Mouse (Mus musculus): ENCODE measurements around the gene Fktn. TPM values are rescaled to one million over a fixed set of nuclear protein-coding genes. Genes with fewer than 3 reads are reported as not detected.

Fktn gene
- polyA plus RNA-seq, 1 experiment from 2014 or later: 19.1 TPM

DNA sequence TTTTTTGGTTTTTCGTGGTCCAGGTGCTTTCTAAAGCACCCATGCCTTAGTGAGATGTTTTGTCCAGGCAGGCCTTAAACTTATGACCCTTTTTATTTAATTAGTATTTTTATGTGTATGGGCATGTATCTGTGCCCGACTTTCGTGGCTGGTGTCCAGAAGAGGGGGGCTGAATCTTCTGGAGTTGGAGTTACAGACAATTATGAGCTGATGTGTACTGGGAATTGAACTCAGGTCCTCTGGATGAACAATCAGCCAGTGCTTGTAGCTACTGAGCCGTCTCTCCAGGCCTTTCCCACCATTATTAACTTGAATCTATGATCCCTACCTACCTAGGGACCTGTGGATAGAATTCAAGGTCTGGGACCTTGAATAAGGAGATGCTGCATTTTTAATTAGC is 67.6 kb downstream of the Fktn start:
- Histone ChIP-seq H3K36me3 (no peaks in the 10 kb centered on the region), H3K9me3 (replicated peaks) (no peaks in the 10 kb centered on the region)

DNA sequence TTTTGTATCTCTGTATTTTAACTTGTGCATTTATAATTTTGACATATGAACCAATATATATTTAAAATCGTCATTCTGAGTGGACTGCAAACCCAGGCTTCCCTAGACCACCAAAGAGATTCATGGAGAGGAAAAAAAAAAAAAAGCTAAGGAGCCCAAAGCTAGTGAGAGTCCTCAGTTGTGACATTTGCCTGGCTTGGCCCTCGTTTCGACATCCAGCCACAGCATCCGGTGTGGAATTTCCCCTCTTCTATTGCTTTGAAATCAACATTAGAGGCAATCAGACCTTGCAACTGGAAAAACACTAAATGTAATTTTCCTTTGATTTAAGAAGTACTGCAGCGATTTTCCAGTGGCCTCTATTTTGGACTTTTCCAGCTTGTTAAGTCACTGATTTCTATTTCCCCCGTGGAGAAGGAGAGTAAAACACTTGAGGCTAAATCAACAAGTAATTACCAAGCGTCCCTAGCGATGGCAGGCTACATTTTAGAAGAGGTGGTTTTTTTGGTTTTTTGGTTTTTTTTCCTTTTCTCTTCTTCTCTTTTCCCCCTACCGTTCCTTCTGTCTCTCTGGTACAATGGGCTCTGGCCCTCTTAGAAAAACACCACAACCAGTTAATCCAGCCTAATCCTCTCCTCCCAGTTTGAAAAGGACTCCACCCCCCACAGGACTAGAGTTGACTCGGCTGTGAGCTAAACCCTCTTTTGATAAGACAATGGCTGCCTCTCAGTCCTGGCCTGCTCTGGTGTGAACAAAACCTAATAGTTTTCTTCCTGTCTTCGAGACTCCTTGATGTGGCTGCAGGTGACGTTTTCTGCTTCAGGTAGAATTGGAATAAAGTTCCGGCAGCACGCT is 68.6 kb downstream of the Fktn start:
- whole genome bisulfite sequencing: 35% methylated on average over 14 of the region's 14 CpGs
- no peak overlapping the region for H3K4me2 ChIP-seq
- H3K27ac ChIP-seq: no peak overlapping the region
- no peak for ATAC-seq (replicated peaks; ENCODE audit: low FRiP score)
- peaks cover 17% of the 10 kb centered on the region for H3K4me1 ChIP-seq
- no peak overlapping the region for H3K4me3 ChIP-seq (replicated peaks)
- no peaks in the 10 kb centered on the region for H3K9me3 ChIP-seq (replicated peaks)
- H3K36me3 ChIP-seq: no peaks in the 10 kb centered on the region
- peaks cover 18% of the 10 kb centered on the region for H3K27me3 ChIP-seq
- no peak overlapping the region for H3K9ac ChIP-seq

More for the DNA sequence above, 67.6 kb downstream of the Fktn start:
- Histone ChIP-seq H3K4me2 (no peak overlapping the region), H3K27me3 (peaks cover 27% of the 10 kb centered on the region), H3K4me1 (peaks cover 17% of the 10 kb centered on the region), H3K4me3 (replicated peaks) (no peak overlapping the region), H3K9ac (no peak overlapping the region), H3K27ac (no peak overlapping the region)
- ATAC-seq (replicated peaks; ENCODE audit: low FRiP score): no peak
- WGBS: 74% methylated on average over 4 of the region's 4 CpGs

DNA sequence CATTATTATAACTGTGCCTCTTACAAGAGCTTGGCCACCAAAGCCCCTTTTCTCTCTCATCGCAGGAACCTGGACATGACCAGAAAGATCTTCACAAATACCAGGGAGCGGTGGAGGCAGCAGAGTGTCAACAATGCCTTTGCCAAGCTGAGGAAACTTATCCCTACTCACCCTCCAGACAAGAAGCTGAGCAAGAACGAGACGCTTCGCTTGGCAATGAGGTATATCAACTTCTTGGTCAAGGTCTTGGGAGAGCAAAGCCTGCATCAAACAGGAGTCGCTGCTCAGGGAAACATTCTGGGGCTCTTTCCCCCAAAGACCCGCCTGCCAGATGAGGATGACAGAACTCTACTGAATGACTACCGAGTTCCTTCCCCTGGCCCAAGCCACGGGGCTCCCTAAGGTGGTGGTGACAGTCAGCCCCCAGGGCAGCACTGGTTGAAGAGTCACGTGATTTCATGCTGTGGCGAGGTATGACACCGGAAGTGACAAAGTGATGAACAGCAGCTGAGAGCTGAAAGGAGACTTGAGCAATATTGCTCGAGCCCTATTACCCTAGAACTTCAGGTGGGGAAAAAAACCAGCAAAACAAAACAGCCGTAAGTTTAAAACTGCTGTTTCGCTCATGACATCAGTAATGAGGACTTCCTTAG is 72.1 kb downstream of the Fktn start:
- Histone ChIP-seq H3K4me2 (no peak overlapping the region), H3K36me3 (no peaks in the 10 kb centered on the region), H3K9me3 (replicated peaks) (no peaks in the 10 kb centered on the region), H3K4me1 (no peaks in the 10 kb centered on the region), H3K9ac (no peak overlapping the region), H3K27ac (no peak overlapping the region), H3K4me3 (replicated peaks) (no peak overlapping the region), H3K27me3 (peaks cover 2% of the 10 kb centered on the region; the same call in 1 of the 2 replicates)
- 81% methylated on average over 15 of the region's 15 CpGs for WGBS
- ATAC-seq (replicated peaks; ENCODE audit: low FRiP score): no peak

DNA sequence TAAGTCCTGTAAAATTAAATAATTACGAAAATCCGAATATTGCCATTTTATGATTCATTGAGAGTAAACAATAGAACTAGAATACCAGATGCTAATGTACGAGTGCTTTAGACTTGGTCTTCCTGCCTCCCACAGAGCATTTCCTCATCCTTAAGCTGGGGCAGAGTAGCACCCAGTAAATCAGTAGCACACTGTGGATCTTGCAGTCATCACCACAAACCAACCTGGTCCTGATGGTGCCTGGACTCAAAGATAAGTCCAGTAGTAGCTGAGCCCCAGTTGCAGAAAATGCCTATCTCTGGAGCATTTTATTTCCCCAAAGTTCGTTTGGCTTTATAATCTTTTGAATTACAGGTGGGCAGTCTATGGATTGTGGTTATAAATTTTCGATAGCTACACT is 73.1 kb downstream of the Fktn start:
- no peak overlapping the region for H3K9ac ChIP-seq
- H3K9me3 ChIP-seq (replicated peaks): no peaks in the 10 kb centered on the region
- H3K4me3 ChIP-seq (replicated peaks): no peak overlapping the region
- no peaks in the 10 kb centered on the region for H3K27me3 ChIP-seq
- H3K27ac ChIP-seq: no peak overlapping the region
- no peaks in the 10 kb centered on the region for H3K36me3 ChIP-seq
- 82% methylated on average over 5 of the region's 5 CpGs for WGBS
- no peak for ATAC-seq (replicated peaks; ENCODE audit: low FRiP score)
- H3K4me2 ChIP-seq: no peak overlapping the region
- H3K4me1 ChIP-seq: no peaks in the 10 kb centered on the region

DNA sequence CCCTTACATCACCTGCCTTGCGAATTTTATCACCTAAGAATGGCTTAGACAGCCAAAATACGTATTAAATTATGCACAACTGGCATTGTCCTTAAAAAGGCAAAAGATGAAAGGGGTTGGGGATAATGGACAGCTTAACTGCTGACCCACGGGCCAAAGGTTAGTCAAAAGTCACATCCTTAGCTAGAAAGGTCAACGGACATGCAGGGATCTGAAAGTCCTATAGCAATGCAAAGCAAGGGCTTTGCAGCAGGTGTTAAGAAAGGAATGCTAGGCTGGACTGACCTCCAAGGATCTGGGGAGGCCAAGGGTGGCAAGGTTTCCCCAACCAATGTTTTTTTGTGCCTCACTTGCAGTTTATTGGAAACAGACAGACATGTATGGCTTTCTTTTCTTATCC is 75.5 kb downstream of the Fktn start:
- H3K27ac ChIP-seq: no peak overlapping the region
- no peak for ATAC-seq (replicated peaks; ENCODE audit: low FRiP score)
- no peaks in the 10 kb centered on the region for H3K36me3 ChIP-seq
- no peaks in the 10 kb centered on the region for H3K27me3 ChIP-seq
- H3K4me1 ChIP-seq: no peaks in the 10 kb centered on the region
- WGBS: 18% methylated on average over 4 of the region's 4 CpGs
- no peak overlapping the region for H3K4me3 ChIP-seq (replicated peaks)
- H3K4me2 ChIP-seq: no peak overlapping the region
- H3K9me3 ChIP-seq (replicated peaks): no peaks in the 10 kb centered on the region
- no peak overlapping the region for H3K9ac ChIP-seq

DNA sequence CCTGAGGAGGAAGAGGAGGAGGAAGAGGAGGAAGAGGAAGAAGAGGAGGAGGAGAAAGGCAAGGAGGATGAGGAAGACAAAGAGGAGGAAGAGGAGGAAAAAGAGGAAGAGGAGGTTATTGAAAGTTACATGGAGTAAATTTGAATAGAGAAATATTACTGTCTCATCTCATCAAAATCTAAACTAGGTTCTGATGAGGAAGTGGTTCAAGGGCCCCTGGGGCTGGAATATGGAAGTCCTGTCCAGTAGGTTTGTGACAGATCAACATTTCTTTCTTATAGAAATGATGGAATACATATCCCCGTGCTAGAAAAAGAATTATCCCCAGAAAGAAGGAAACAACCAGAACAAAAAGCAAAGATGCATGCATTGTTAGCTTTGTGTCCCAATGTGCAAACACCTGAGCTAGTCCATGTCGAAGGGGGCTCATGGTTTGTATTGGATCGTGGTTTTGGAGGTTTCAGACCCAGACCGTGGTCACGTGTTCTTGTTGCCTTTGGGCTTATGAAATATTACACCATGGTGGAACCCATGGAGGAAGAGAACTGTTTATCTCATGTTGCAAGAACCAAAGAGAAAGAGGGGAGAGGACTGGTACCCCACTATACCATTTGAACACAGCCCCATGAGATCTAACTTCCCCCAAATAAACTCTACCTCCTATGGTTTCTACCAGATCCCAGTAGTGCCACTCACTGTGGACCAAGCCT is 80.6 kb downstream of the Fktn start:
- 81% methylated on average over 5 of the region's 5 CpGs for WGBS
- Histone ChIP-seq H3K4me3 (replicated peaks) (no peak overlapping the region), H3K27ac (no peak overlapping the region), H3K36me3 (no peaks in the 10 kb centered on the region), H3K27me3 (no peaks in the 10 kb centered on the region), H3K9me3 (replicated peaks) (no peaks in the 10 kb centered on the region), H3K4me2 (no peak overlapping the region), H3K4me1 (0 out of 2 replicates have a peak, but pooled peaks cover 2% of the 10 kb centered on the region), H3K9ac (no peak overlapping the region)
- ATAC-seq (replicated peaks; ENCODE audit: low FRiP score): no peak

DNA sequence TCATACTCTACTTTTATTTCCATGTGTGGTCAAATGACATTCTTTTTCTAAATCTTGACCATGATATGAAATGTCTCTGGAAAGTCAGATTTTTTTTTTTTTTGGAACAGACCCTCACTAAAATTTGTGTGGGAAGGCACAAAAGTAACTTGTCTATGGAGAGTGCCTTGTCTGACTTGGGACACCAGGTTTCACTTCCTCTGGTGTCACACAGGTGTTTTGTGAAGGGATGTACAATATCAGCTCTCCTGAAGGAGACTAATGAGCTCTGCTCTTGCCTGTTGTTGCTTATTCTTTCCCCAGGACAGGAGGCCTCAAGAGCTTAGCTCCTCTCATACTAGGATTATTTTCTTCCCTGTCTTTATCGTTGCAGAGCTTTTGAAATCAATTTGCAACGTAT is 81.3 kb downstream of the Fktn start:
- Histone ChIP-seq H3K27ac (no peak overlapping the region), H3K4me1 (0 out of 2 replicates have a peak, but pooled peaks cover 6% of the 10 kb centered on the region), H3K4me2 (no peak overlapping the region), H3K9me3 (replicated peaks) (no peaks in the 10 kb centered on the region), H3K27me3 (no peaks in the 10 kb centered on the region), H3K36me3 (no peaks in the 10 kb centered on the region), H3K4me3 (replicated peaks) (no peak overlapping the region), H3K9ac (no peak overlapping the region)
- ATAC-seq (replicated peaks; ENCODE audit: low FRiP score): no peak
- 79% methylated on average over 2 of the region's 2 CpGs for WGBS

DNA sequence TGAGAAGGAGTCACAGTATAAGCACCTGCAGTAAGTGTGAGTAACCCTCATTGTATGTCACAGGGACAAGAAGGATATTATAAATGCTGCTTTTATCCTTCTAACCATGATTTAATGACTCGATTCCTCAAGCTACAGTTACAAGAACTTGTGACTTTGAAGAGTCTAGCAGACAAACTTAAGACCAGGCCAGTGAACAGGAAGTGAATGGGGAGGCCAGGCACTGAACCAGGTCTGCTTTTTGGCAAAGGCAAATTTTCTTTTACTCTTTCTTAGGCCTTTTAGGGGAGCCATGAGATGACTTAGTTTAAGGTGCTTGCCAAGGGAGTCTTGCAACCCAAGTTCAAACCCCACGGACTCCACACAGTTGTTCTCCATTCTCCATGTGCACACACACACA is 81.9 kb downstream of the Fktn start:
- 79% methylated on average over 2 of the region's 2 CpGs for WGBS

DNA sequence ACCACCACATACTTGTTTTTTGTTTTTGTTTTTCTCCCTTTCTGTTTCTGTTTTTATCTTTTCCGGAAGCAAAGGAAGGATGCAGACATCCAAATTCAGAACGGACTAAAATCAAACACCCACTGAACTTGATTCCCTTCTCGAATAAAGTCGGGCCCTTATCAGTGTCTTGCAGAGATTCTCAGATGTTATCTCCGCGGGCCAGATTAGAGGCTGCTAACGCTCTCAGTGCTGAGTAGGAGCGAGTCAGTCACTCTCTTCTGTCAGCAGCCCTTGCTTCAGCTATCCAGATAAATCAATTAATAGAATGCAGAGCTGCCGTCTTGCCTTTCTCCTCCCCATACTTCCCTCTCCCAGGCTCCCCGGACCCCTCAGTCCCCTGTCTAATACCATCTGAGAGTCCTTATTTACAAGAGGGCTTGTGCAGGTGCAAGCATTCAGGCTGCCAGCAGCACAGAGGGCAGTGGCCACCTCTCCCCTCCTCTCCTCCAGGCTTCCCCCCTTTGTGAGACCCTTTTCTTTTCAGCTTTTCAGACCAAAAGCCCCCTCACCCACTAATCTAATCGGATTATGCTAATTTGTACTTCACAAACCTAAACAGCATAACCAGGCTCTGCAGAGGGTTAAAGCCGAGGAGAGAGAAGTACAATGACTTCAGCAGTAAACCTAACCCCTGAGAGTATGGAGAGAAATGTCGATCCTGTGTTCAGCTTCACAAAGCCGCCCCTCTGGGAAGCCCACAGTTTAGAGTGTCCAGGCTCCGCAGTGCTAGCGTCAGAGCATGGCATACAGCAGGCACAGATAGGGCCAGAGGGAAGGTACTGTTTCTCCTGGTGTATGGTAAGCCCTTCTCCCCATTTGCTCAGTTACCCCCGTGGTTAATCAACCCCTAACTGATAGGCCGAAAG is 83.3 kb downstream of the Fktn start:
- H3K36me3 ChIP-seq: no peaks in the 10 kb centered on the region
- H3K4me3 ChIP-seq (replicated peaks): no peak overlapping the region
- WGBS: 33% methylated on average over 18 of the region's 18 CpGs
- no peak overlapping the region for H3K27ac ChIP-seq
- no peak for ATAC-seq (replicated peaks; ENCODE audit: low FRiP score)
- H3K9ac ChIP-seq: no peak overlapping the region
- H3K4me2 ChIP-seq: no peak overlapping the region
- no peaks in the 10 kb centered on the region for H3K9me3 ChIP-seq (replicated peaks)
- no peaks in the 10 kb centered on the region for H3K27me3 ChIP-seq
- H3K4me1 ChIP-seq: 0 out of 2 replicates have a peak, but pooled peaks cover 7% of the 10 kb centered on the region

More for the DNA sequence above, 81.9 kb downstream of the Fktn start:
- no peak for ATAC-seq (replicated peaks; ENCODE audit: low FRiP score)
- Histone ChIP-seq H3K9ac (no peak overlapping the region), H3K27me3 (no peaks in the 10 kb centered on the region), H3K4me3 (replicated peaks) (no peak overlapping the region), H3K36me3 (no peaks in the 10 kb centered on the region), H3K27ac (no peak overlapping the region), H3K9me3 (replicated peaks) (no peaks in the 10 kb centered on the region), H3K4me1 (0 out of 2 replicates have a peak, but pooled peaks cover 7% of the 10 kb centered on the region), H3K4me2 (no peak overlapping the region)

DNA sequence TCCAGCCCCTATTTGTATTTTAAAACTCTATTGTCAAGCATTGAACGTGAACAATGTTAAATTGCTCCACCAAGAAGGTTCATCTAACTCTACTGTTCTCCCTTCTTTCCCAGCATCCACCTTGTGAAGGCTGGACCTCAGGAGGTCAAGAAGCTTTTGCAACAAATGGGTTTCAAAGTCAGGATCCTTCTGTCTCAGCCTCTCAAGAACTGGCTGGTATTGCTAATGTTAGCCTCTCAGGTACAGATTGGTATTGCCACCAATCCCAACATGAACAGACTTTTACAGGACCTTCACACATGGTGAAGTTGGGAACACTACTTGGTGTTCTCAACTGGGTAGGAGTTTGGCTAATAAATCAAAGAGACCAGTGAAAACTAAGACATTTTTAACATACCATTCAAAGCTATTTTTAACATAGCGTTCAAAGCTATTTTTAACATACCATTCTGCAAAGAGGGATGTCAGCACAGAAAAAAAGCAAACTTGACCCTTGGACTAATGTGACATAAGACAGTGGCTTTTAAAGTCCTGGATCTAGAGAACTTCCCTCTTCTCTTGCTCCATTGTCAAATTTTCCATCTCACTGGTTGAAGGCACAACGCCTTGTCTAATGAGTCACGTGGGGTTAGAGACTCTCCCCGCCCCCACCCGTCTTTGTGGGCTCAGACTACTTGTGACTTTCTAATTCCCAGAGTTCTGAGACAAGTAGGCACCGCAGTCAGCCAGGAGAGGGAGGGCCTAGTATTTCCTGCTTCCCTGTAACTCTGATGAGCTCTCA is 85.3 kb downstream of the Fktn start:
- Histone ChIP-seq H3K9me3 (replicated peaks) (no peaks in the 10 kb centered on the region), H3K4me1 (0 out of 2 replicates have a peak, but pooled peaks cover 7% of the 10 kb centered on the region), H3K27ac (peak overlapping the region; percentile 45; the same call in 1 of the 2 replicates), H3K9ac (no peak overlapping the region), H3K36me3 (no peaks in the 10 kb centered on the region), H3K4me2 (no peak overlapping the region), H3K4me3 (replicated peaks) (no peak overlapping the region), H3K27me3 (no peaks in the 10 kb centered on the region)
- ATAC-seq (replicated peaks; ENCODE audit: low FRiP score): no peak
- WGBS: 50% methylated on average over 7 of the region's 7 CpGs

DNA sequence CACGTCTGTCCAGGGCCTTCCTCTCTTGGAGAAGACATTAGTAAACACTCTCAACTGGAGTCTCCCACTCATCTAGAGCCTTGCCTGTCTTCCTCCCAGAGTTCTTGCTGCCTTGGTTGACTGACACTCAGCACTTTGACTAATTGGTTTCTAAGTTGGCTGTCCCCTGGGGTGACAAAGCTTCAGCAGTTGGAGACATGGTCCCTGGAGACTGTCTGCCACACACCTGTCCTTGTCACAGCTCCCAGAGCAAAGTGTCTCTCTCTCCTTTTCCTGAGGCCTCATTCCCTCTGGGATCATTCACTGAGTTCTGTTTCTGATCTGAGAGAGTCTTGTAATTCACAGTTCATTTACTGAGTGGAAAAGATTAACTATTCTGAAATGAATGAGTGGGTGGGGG is 86.0 kb downstream of the Fktn start:
- no peak overlapping the region for H3K4me2 ChIP-seq
- no peaks in the 10 kb centered on the region for H3K27me3 ChIP-seq
- H3K4me3 ChIP-seq (replicated peaks): no peak overlapping the region
- H3K9me3 ChIP-seq (replicated peaks): no peaks in the 10 kb centered on the region; the same call in 1 of the 2 replicates
- H3K4me1 ChIP-seq: 0 out of 2 replicates have a peak, but pooled peaks cover 7% of the 10 kb centered on the region
- no peak overlapping the region for H3K9ac ChIP-seq
- H3K36me3 ChIP-seq: no peaks in the 10 kb centered on the region
- 41% methylated on average over 1 of the region's 1 CpGs for WGBS
- H3K27ac ChIP-seq: peak overlapping the region; percentile 45; the same call in 1 of the 2 replicates
- no peak for ATAC-seq (replicated peaks; ENCODE audit: low FRiP score)

All from kidney, embryonic 15.5 days (tissue).